ENCODE assay signal across 19 mouse cellular contexts in genomic region chr10:38447706-38448105, GRCm38 (mm10).
"Had no signal": no experiment of that assay in that cellular context is flagged by ENCODE, and none has a peak within 500 bp of the region (broad histone marks: within the 10 kb centered on the region; RNA-seq: fewer than 3 reads in every experiment).

No protein-coding gene starts in this region.

- H3K4me1 ChIP-seq: kidney, embryonic 15.5 days; liver, embryonic 12.5 days; liver, embryonic 15.5 days; lung, embryonic 15.5 days; stomach, embryonic 15.5 days had no signal

- H3K9ac ChIP-seq: kidney, embryonic 15.5 days; liver, embryonic 12.5 days; liver, embryonic 15.5 days; lung, embryonic 15.5 days; stomach, embryonic 15.5 days had no signal

- H3K9me3 ChIP-seq: kidney, embryonic 15.5 days; liver, embryonic 12.5 days; liver, embryonic 15.5 days; lung, embryonic 15.5 days; stomach, embryonic 15.5 days had no signal

- DNase-seq: kidney, adult 8-10 months; kidney, postnatal 10 days; layer of hippocampus, adult 9-11 months; liver; lung, adult 18-20 months; lung, postnatal 14 days; lung, postnatal 4 days; midbrain, embryonic 14.5 days; right cerebral cortex, postnatal 25 days; spleen, adult 18-20 months; thymus, postnatal 25 days had no signal

- H3K4me2 ChIP-seq: kidney, embryonic 15.5 days; liver, embryonic 12.5 days; liver, embryonic 15.5 days; lung, embryonic 15.5 days; midbrain, embryonic 11.5 days; stomach, embryonic 15.5 days had no signal

- H3K4me3 ChIP-seq: kidney, embryonic 15.5 days; layer of hippocampus, adult 2 months; liver, embryonic 12.5 days; liver, embryonic 15.5 days; lung, embryonic 15.5 days; stomach, embryonic 15.5 days had no signal

- H3K36me3 ChIP-seq: kidney, embryonic 15.5 days; liver, embryonic 12.5 days; liver, embryonic 15.5 days; lung, embryonic 15.5 days; stomach, embryonic 15.5 days had no signal

- H3K27me3 ChIP-seq: kidney, embryonic 15.5 days; liver, embryonic 12.5 days; liver, embryonic 15.5 days; lung, embryonic 15.5 days; stomach, embryonic 15.5 days had no signal

- H3K27ac ChIP-seq: kidney, embryonic 15.5 days; layer of hippocampus, adult 2 months; liver, embryonic 12.5 days; liver, embryonic 15.5 days; lung, embryonic 15.5 days; stomach, embryonic 15.5 days had no signal

- ATAC-seq: intestine, postnatal 0 days; liver, embryonic 12.5 days had no signal
